In genomic region chr6:5775461-5775860, GRCm38 (mm10) we compare ENCODE assay signal across 15 mouse cellular contexts. TPM values are rescaled to one million over a fixed set of nuclear protein-coding genes. Genes with fewer than 3 reads are reported as not detected.
DNase-seq lines count a peak whose midpoint lies in the region; ATAC-seq and TF ChIP-seq lines count a peak whose summit lies in the region.
"Had no signal": no experiment of that assay in that cellular context is flagged by ENCODE, and none has a peak within 500 bp of the region (broad histone marks: within the 10 kb centered on the region; RNA-seq: fewer than 3 reads in every experiment).

No protein-coding gene starts in this region.

- no peak overlapping the region for H3K4me2 ChIP-seq in forebrain, embryonic 15.5 days (replicated peaks)
- no peak overlapping the region for H3K4me2 ChIP-seq in forebrain, embryonic 11.5 days (ENCODE audit: low read depth, low read length, severe bottlenecking)
- H3K4me2 ChIP-seq in limb, embryonic 11.5 days (ENCODE audit: low read depth, severe bottlenecking): no peak overlapping the region
- no peak overlapping the region for H3K4me2 ChIP-seq in hindbrain, postnatal 0 days (ENCODE audit: low read depth, low read length)
- H3K4me2 ChIP-seq: heart, embryonic 13.5 days; liver, embryonic 13.5 days had no signal

- H3K27ac ChIP-seq in forebrain, embryonic 15.5 days (replicated peaks): peak overlapping the region; percentile 70; the same call in 1 of the 2 replicates
- H3K27ac ChIP-seq in forebrain, embryonic 11.5 days (ENCODE audit: low read depth, low read length): no peak overlapping the region
- H3K27ac ChIP-seq in limb, embryonic 11.5 days (replicated peaks; ENCODE audit: low read depth, low read length): no peak overlapping the region
- no peak overlapping the region for H3K27ac ChIP-seq in limb, embryonic 10.5 days
- H3K27ac ChIP-seq in hindbrain, postnatal 0 days: no peak overlapping the region
- H3K27ac ChIP-seq: heart, embryonic 13.5 days; liver, embryonic 13.5 days had no signal

- TF ChIP-seq CTCF in hindbrain, postnatal 0 days (IDR thresholded peaks at IDR 0.05; ENCODE audit: low read depth): no peak

- no peaks in the 10 kb centered on the region for H3K36me3 ChIP-seq in forebrain, embryonic 15.5 days
- H3K36me3 ChIP-seq in forebrain, embryonic 11.5 days (ENCODE audit: control insufficient read depth, insufficient read depth, low read length): no peaks in the 10 kb centered on the region
- H3K36me3 ChIP-seq in limb, embryonic 11.5 days (ENCODE audit: control insufficient read depth, insufficient read depth, low read length): no peaks in the 10 kb centered on the region
- H3K36me3 ChIP-seq in limb, embryonic 10.5 days: no peaks in the 10 kb centered on the region
- no peaks in the 10 kb centered on the region for H3K36me3 ChIP-seq in hindbrain, postnatal 0 days (ENCODE audit: insufficient read depth, low read length)
- H3K36me3 ChIP-seq: heart, embryonic 13.5 days; liver, embryonic 13.5 days had no signal

- H3K4me1 ChIP-seq in forebrain, embryonic 15.5 days: no peaks in the 10 kb centered on the region
- H3K4me1 ChIP-seq in forebrain, embryonic 11.5 days (replicated peaks; ENCODE audit: control insufficient read depth, insufficient read depth, low read length): no peaks in the 10 kb centered on the region
- no peaks in the 10 kb centered on the region for H3K4me1 ChIP-seq in limb, embryonic 11.5 days (ENCODE audit: control insufficient read depth, insufficient read depth, low read length)
- 0 out of 2 replicates have a peak, but pooled peaks cover 4% of the 10 kb centered on the region for H3K4me1 ChIP-seq in limb, embryonic 10.5 days
- no peaks in the 10 kb centered on the region for H3K4me1 ChIP-seq in hindbrain, postnatal 0 days (ENCODE audit: insufficient read depth, low read length)
- H3K4me1 ChIP-seq: heart, embryonic 13.5 days; liver, embryonic 13.5 days had no signal

- H3K27me3 ChIP-seq in forebrain, embryonic 15.5 days: no peaks in the 10 kb centered on the region
- no peaks in the 10 kb centered on the region for H3K27me3 ChIP-seq in forebrain, embryonic 11.5 days (ENCODE audit: control insufficient read depth, insufficient read depth, low read length)
- no peaks in the 10 kb centered on the region for H3K27me3 ChIP-seq in limb, embryonic 11.5 days (ENCODE audit: control insufficient read depth, insufficient read depth, low read length)
- no peaks in the 10 kb centered on the region for H3K27me3 ChIP-seq in limb, embryonic 10.5 days (ENCODE audit: low read depth, poor library complexity, severe bottlenecking)
- no peaks in the 10 kb centered on the region for H3K27me3 ChIP-seq in hindbrain, postnatal 0 days (ENCODE audit: insufficient read depth, low read length)
- H3K27me3 ChIP-seq: heart, embryonic 13.5 days; liver, embryonic 13.5 days had no signal

- peak; percentile 58; the same call in 1 of the 2 replicates for ATAC-seq in forebrain, embryonic 15.5 days (replicated peaks)
- ATAC-seq in forebrain, embryonic 11.5 days (replicated peaks; ENCODE audit: low FRiP score): no peak
- ATAC-seq in limb, embryonic 11.5 days (ENCODE audit: insufficient number of reproducible peaks, low FRiP score, low TSS enrichment, low read depth): no peak
- ATAC-seq in hindbrain, postnatal 0 days: peak; percentile 78; the same call in 1 of the 2 replicates
- ATAC-seq: lung, postnatal 0 days had no signal

- H3K9me3 ChIP-seq in forebrain, embryonic 15.5 days: no peaks in the 10 kb centered on the region
- H3K9me3 ChIP-seq in forebrain, embryonic 11.5 days (ENCODE audit: control insufficient read depth, low read length): no peaks in the 10 kb centered on the region
- H3K9me3 ChIP-seq in limb, embryonic 11.5 days (ENCODE audit: control insufficient read depth, low read length): no peaks in the 10 kb centered on the region
- H3K9me3 ChIP-seq in limb, embryonic 10.5 days (replicated peaks): no peaks in the 10 kb centered on the region
- H3K9me3 ChIP-seq in hindbrain, postnatal 0 days (ENCODE audit: low read length): no peaks in the 10 kb centered on the region
- H3K9me3 ChIP-seq: heart, embryonic 13.5 days; liver, embryonic 13.5 days had no signal

- DNase-seq in forebrain, embryonic 11.5 days (ENCODE audit: low spot score): no peak
- DNase-seq in limb, embryonic 11.5 days (ENCODE audit: low spot score): peak; percentile 23
- DNase-seq in limb, embryonic 10.5 days (ENCODE audit: low spot score): no peak
- peak; percentile 15 for DNase-seq in cerebellum, adult 8-10 months
- DNase-seq in hindbrain, postnatal 0 days (ENCODE audit: low spot score): peak; percentile 69
- DNase-seq in liver: no peak
- DNase-seq in embryo, embryonic 10 days (ENCODE audit: low spot score): no peak
- DNase-seq: adrenal gland, postnatal 10 days; gastrocnemius, postnatal 36 days; kidney, adult 2 months; liver, embryonic 13.5 days; thymus, postnatal 36 days had no signal

- H3K4me3 ChIP-seq in forebrain, embryonic 15.5 days: no peak overlapping the region
- H3K4me3 ChIP-seq in forebrain, embryonic 11.5 days (ENCODE audit: low read depth, low read length): no peak overlapping the region
- H3K4me3 ChIP-seq in limb, embryonic 11.5 days (ENCODE audit: low read depth, low read length): no peak overlapping the region
- no peak overlapping the region for H3K4me3 ChIP-seq in limb, embryonic 10.5 days
- H3K4me3 ChIP-seq in hindbrain, postnatal 0 days (ENCODE audit: low read length): no peak overlapping the region
- H3K4me3 ChIP-seq: heart, embryonic 13.5 days; liver, embryonic 13.5 days had no signal

- no peak overlapping the region for H3K9ac ChIP-seq in forebrain, embryonic 15.5 days (replicated peaks)
- no peak overlapping the region for H3K9ac ChIP-seq in forebrain, embryonic 11.5 days (ENCODE audit: low read length)
- no peak overlapping the region for H3K9ac ChIP-seq in limb, embryonic 11.5 days (ENCODE audit: low read length)
- H3K9ac ChIP-seq in hindbrain, postnatal 0 days (replicated peaks; ENCODE audit: low read length): no peak overlapping the region
- H3K9ac ChIP-seq: heart, embryonic 13.5 days; liver, embryonic 13.5 days had no signal

- WGBS in forebrain, embryonic 15.5 days: 47% methylated on average over 3 of the region's 3 CpGs
- WGBS in forebrain, embryonic 11.5 days: 77% methylated on average over 3 of the region's 3 CpGs
- WGBS in limb, embryonic 11.5 days: 58% methylated on average over 3 of the region's 3 CpGs
- WGBS in limb, embryonic 10.5 days: 76% methylated on average over 3 of the region's 3 CpGs
- WGBS in hindbrain, postnatal 0 days: 21% methylated on average over 3 of the region's 3 CpGs

RNA-seq across cellular contexts. Expression of gene Dync1i1, which starts 50.0 kb away (rescaled TPM):
- 82.7 and 117 TPM in 2 replicates for polyA plus RNA-seq in forebrain, embryonic 15.5 days (2015; fragmentation: Nextera tagmentation; extraction: Ambion mirVana)
- polyA plus RNA-seq in forebrain, embryonic 11.5 days (2014; fragmentation: Nextera tagmentation; extraction: Ambion mirVana): 1.6 and 2.0 TPM in 2 replicates
- polyA plus RNA-seq in limb, embryonic 11.5 days (2014; fragmentation: Nextera tagmentation; extraction: Ambion mirVana): 5.7 and 6.6 TPM in 2 replicates
- 5.6 and 5.8 TPM in 2 replicates for polyA plus RNA-seq in limb, embryonic 10.5 days (2016; fragmentation: Nextera tagmentation; extraction: Ambion mirVana)
- 62.1 and 69.3 TPM in 2 replicates for total RNA-seq in hindbrain, postnatal 0 days (2014; rRNA removed)
- 60.6 and 64.7 TPM in 2 replicates for polyA plus RNA-seq in hindbrain, postnatal 0 days (2015; fragmentation: Nextera tagmentation; extraction: Ambion mirVana)

Comparison
In these comparisons a context has a peak if more than half of its experiments do, and no peak if none do; other contexts are left out.
1. ATAC-seq: peak in forebrain, embryonic 15.5 days (single experiment) and hindbrain, postnatal 0 days (single experiment); none in forebrain, embryonic 11.5 days (single experiment) and limb, embryonic 11.5 days (single experiment).
2. DNase-seq: peak in limb, embryonic 11.5 days (single experiment), cerebellum, adult 8-10 months (single experiment) and hindbrain, postnatal 0 days (single experiment); none in forebrain, embryonic 11.5 days (single experiment), limb, embryonic 10.5 days (single experiment), liver (single experiment) and embryo, embryonic 10 days (single experiment).